ENCODE assay signal across 21 mouse cellular contexts in the genomic region with DNA sequence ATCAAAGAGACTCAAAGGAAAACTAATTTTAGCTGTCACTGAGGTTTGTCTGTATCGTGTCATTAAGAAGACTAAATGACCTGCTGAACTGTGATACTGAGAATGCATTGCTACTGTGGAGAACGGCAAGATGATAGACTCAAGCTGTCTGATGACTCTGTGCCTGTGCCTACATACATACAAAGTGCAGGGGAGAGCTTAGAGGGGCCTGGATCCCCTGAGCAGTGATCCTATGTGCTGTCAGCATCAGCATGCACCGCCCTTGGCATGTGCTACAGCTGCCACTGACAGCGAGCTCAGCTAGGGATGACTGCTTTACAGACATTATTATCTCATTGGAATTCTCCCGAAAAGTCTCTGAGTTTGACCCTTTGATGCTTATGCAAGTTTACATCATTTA.
A peak's percentile ranks its signal among the peaks of the same experiment; 100 is the strongest.
DNase-seq lines count a peak whose midpoint lies in the region; ATAC-seq and TF ChIP-seq lines count a peak whose summit lies in the region.
"Had no signal": no experiment of that assay in that cellular context is flagged by ENCODE, and none has a peak within 500 bp of the region (broad histone marks: within the 10 kb centered on the region; RNA-seq: fewer than 3 reads in every experiment).

No protein-coding gene starts in this region.

- WGBS in forebrain, embryonic 11.5 days = 44% methylated on average over 5 of the region's 5 CpGs
- 63% methylated on average over 5 of the region's 5 CpGs for WGBS in forebrain, embryonic 10.5 days
- WGBS in midbrain, embryonic 11.5 days = 62% methylated on average over 5 of the region's 5 CpGs
- 51% methylated on average over 5 of the region's 5 CpGs for WGBS in midbrain, postnatal 0 days
- WGBS in forebrain, embryonic 13.5 days = 30% methylated on average over 5 of the region's 5 CpGs
- WGBS in forebrain, postnatal 0 days = 32% methylated on average over 5 of the region's 5 CpGs

- H3K9ac ChIP-seq in forebrain, embryonic 11.5 days (ENCODE audit: low read length) = no peak overlapping the region
- no peak overlapping the region for H3K9ac ChIP-seq in midbrain, embryonic 11.5 days (ENCODE audit: low read length)
- no peak overlapping the region for H3K9ac ChIP-seq in midbrain, postnatal 0 days (replicated peaks; ENCODE audit: low read length, poor library complexity, severe bottlenecking)
- no peak overlapping the region for H3K9ac ChIP-seq in forebrain, embryonic 13.5 days
- H3K9ac ChIP-seq in forebrain, postnatal 0 days = no peak overlapping the region
- H3K9ac ChIP-seq: embryonic facial prominence, embryonic 12.5 days; heart, embryonic 13.5 days; hindbrain, embryonic 14.5 days had no signal

- no peak overlapping the region for H3K4me2 ChIP-seq in forebrain, embryonic 11.5 days (ENCODE audit: low read depth, low read length, severe bottlenecking)
- no peak overlapping the region for H3K4me2 ChIP-seq in midbrain, embryonic 11.5 days
- no peak overlapping the region for H3K4me2 ChIP-seq in midbrain, postnatal 0 days (ENCODE audit: low read depth, low read length, poor library complexity, severe bottlenecking)
- 0 out of 2 replicates have a peak overlapping the region, but pooled peaks have one; percentile 2 for H3K4me2 ChIP-seq in forebrain, embryonic 13.5 days
- H3K4me2 ChIP-seq in forebrain, postnatal 0 days (ENCODE audit: low read depth) = no peak overlapping the region
- H3K4me2 ChIP-seq: embryonic facial prominence, embryonic 12.5 days; heart, embryonic 13.5 days; hindbrain, embryonic 14.5 days had no signal

- peaks cover 4% of the 10 kb centered on the region; the same call in 1 of the 2 replicates for H3K4me1 ChIP-seq in forebrain, embryonic 11.5 days (replicated peaks; ENCODE audit: control insufficient read depth, insufficient read depth, low read length)
- H3K4me1 ChIP-seq in forebrain, embryonic 10.5 days = peaks cover 29% of the 10 kb centered on the region
- H3K4me1 ChIP-seq in midbrain, embryonic 11.5 days (ENCODE audit: control insufficient read depth, insufficient read depth, low read length) = no peaks in the 10 kb centered on the region; the same call in 1 of the 2 replicates
- H3K4me1 ChIP-seq in midbrain, postnatal 0 days (ENCODE audit: insufficient read depth, low read length) = no peaks in the 10 kb centered on the region
- H3K4me1 ChIP-seq in forebrain, embryonic 13.5 days = peaks cover 51% of the 10 kb centered on the region
- H3K4me1 ChIP-seq in forebrain, postnatal 0 days (ENCODE audit: insufficient read depth) = peaks cover 20% of the 10 kb centered on the region
- H3K4me1 ChIP-seq: embryonic facial prominence, embryonic 12.5 days; heart, embryonic 13.5 days had no signal

- peak; percentile 69 for ATAC-seq in forebrain, embryonic 11.5 days (replicated peaks; ENCODE audit: low FRiP score)
- 0 out of 2 replicates have a peak, but pooled peaks have one; percentile 42 for ATAC-seq in midbrain, embryonic 11.5 days (ENCODE audit: low FRiP score)
- ATAC-seq in midbrain, postnatal 0 days (ENCODE audit: low FRiP score) = no peak
- peak; percentile 48; the same call in 1 of the 2 replicates for ATAC-seq in forebrain, embryonic 13.5 days
- no peak for ATAC-seq in forebrain, postnatal 0 days
- ATAC-seq: CD4-positive, CD25-positive, alpha-beta regulatory T cell, adult 4 months had no signal

- H3K9me3 ChIP-seq in forebrain, embryonic 11.5 days (ENCODE audit: control insufficient read depth, low read length) = no peaks in the 10 kb centered on the region
- no peaks in the 10 kb centered on the region for H3K9me3 ChIP-seq in forebrain, embryonic 10.5 days
- H3K9me3 ChIP-seq in midbrain, embryonic 11.5 days (ENCODE audit: control insufficient read depth, low read length) = no peaks in the 10 kb centered on the region
- H3K9me3 ChIP-seq in midbrain, postnatal 0 days (ENCODE audit: low read length) = no peaks in the 10 kb centered on the region
- H3K9me3 ChIP-seq in forebrain, embryonic 13.5 days (replicated peaks) = no peaks in the 10 kb centered on the region
- no peaks in the 10 kb centered on the region for H3K9me3 ChIP-seq in forebrain, postnatal 0 days (ENCODE audit: low read length)
- H3K9me3 ChIP-seq: embryonic facial prominence, embryonic 12.5 days; heart, embryonic 13.5 days had no signal

- peak overlapping the region; percentile 47; the same call in 1 of the 2 replicates for H3K27ac ChIP-seq in forebrain, embryonic 11.5 days (ENCODE audit: low read depth, low read length)
- no peak overlapping the region for H3K27ac ChIP-seq in forebrain, embryonic 10.5 days
- H3K27ac ChIP-seq in midbrain, embryonic 11.5 days (ENCODE audit: low read depth, low read length) = no peak overlapping the region
- no peak overlapping the region for H3K27ac ChIP-seq in midbrain, postnatal 0 days (ENCODE audit: low read depth, low read length)
- peak overlapping the region; percentile 74 for H3K27ac ChIP-seq in forebrain, embryonic 13.5 days
- peak overlapping the region; percentile 59 for H3K27ac ChIP-seq in forebrain, postnatal 0 days (ENCODE audit: low read depth, low read length)
- H3K27ac ChIP-seq: embryonic facial prominence, embryonic 12.5 days; heart, embryonic 13.5 days; hindbrain, embryonic 14.5 days had no signal

- no peaks in the 10 kb centered on the region for H3K27me3 ChIP-seq in forebrain, embryonic 11.5 days (ENCODE audit: control insufficient read depth, insufficient read depth, low read length)
- peaks cover 19% of the 10 kb centered on the region for H3K27me3 ChIP-seq in forebrain, embryonic 10.5 days (ENCODE audit: poor library complexity, severe bottlenecking)
- H3K27me3 ChIP-seq in midbrain, embryonic 11.5 days (ENCODE audit: control insufficient read depth, insufficient read depth, low read length) = no peaks in the 10 kb centered on the region
- H3K27me3 ChIP-seq in midbrain, postnatal 0 days (ENCODE audit: insufficient read depth, low read length) = no peaks in the 10 kb centered on the region
- H3K27me3 ChIP-seq in forebrain, embryonic 13.5 days = no peaks in the 10 kb centered on the region
- H3K27me3 ChIP-seq in forebrain, postnatal 0 days (ENCODE audit: insufficient read depth, low read length) = no peaks in the 10 kb centered on the region
- H3K27me3 ChIP-seq: embryonic facial prominence, embryonic 12.5 days; heart, embryonic 13.5 days had no signal

- no peaks in the 10 kb centered on the region for H3K36me3 ChIP-seq in forebrain, embryonic 11.5 days (ENCODE audit: control insufficient read depth, insufficient read depth, low read length)
- no peaks in the 10 kb centered on the region for H3K36me3 ChIP-seq in forebrain, embryonic 10.5 days (replicated peaks)
- no peaks in the 10 kb centered on the region for H3K36me3 ChIP-seq in midbrain, embryonic 11.5 days (ENCODE audit: control insufficient read depth, insufficient read depth, low read length)
- no peaks in the 10 kb centered on the region for H3K36me3 ChIP-seq in midbrain, postnatal 0 days (ENCODE audit: insufficient read depth, low read length)
- no peaks in the 10 kb centered on the region for H3K36me3 ChIP-seq in forebrain, embryonic 13.5 days (ENCODE audit: poor library complexity, severe bottlenecking)
- no peaks in the 10 kb centered on the region for H3K36me3 ChIP-seq in forebrain, postnatal 0 days (ENCODE audit: insufficient read depth)
- H3K36me3 ChIP-seq: embryonic facial prominence, embryonic 12.5 days; G1E; heart, embryonic 13.5 days had no signal

- no peak overlapping the region for H3K4me3 ChIP-seq in forebrain, embryonic 11.5 days (ENCODE audit: low read depth, low read length)
- no peak overlapping the region for H3K4me3 ChIP-seq in forebrain, embryonic 10.5 days
- no peak overlapping the region for H3K4me3 ChIP-seq in midbrain, embryonic 11.5 days (ENCODE audit: low read depth, low read length)
- no peak overlapping the region for H3K4me3 ChIP-seq in midbrain, postnatal 0 days (ENCODE audit: low read depth, low read length)
- H3K4me3 ChIP-seq in forebrain, embryonic 13.5 days = no peak overlapping the region
- H3K4me3 ChIP-seq in forebrain, postnatal 0 days (ENCODE audit: low read depth, low read length) = no peak overlapping the region
- H3K4me3 ChIP-seq: embryonic facial prominence, embryonic 12.5 days; heart, embryonic 13.5 days had no signal

- no peak for TF ChIP-seq CTCF in midbrain, postnatal 0 days (IDR thresholded peaks at IDR 0.05)
- TF ChIP-seq CTCF in forebrain, postnatal 0 days (IDR thresholded peaks at IDR 0.05; ENCODE audit: low read depth) = no peak

- no peak for DNase-seq in forebrain, embryonic 11.5 days (ENCODE audit: low spot score)
- no peak for DNase-seq in forebrain, embryonic 10.5 days (ENCODE audit: extremely low spot score, low spot score)
- no peak for DNase-seq in midbrain, embryonic 11.5 days (ENCODE audit: low spot score, missing footprints)
- DNase-seq in midbrain, postnatal 0 days (ENCODE audit: low spot score) = no peak
- DNase-seq in forebrain, postnatal 0 days = peak; percentile 31
- no peak for DNase-seq in urinary bladder, postnatal 4 days (ENCODE audit: low spot score in 2 of 2)
- DNase-seq: adrenal gland, adult 8-10 months; adrenal gland, postnatal 36 days; B cell, adult 2 months; cerebellum, adult 11 months; cerebellum, adult 9-10 months; cerebellum, postnatal 25 days; gastrocnemius, postnatal 36 days; heart, adult 11 months; heart, postnatal 4 days had no signal

Comparison
In these comparisons a context has a peak if more than half of its experiments do, and no peak if none do; other contexts are left out.
1. ATAC-seq: peak in forebrain, embryonic 11.5 days (single experiment), midbrain, embryonic 11.5 days (single experiment) and forebrain, embryonic 13.5 days (single experiment); none in midbrain, postnatal 0 days (single experiment) and forebrain, postnatal 0 days (single experiment).
2. H3K27ac ChIP-seq: peak in forebrain, embryonic 11.5 days (single experiment), forebrain, embryonic 13.5 days (single experiment) and forebrain, postnatal 0 days (single experiment); none in forebrain, embryonic 10.5 days (single experiment), midbrain, embryonic 11.5 days (single experiment) and midbrain, postnatal 0 days (single experiment).